Comparison of ENCODE assay signal across 8 mouse cellular contexts in genomic region chr2:93849505-93850089, GRCm38 (mm10). TPM values are rescaled to one million over a fixed set of nuclear protein-coding genes. Genes with fewer than 3 reads are reported as not detected.
A peak's percentile ranks its signal among the peaks of the same experiment; 100 is the strongest.
DNase-seq lines count a peak whose midpoint lies in the region; ATAC-seq and TF ChIP-seq lines count a peak whose summit lies in the region.

TSS of gene Accs (minus strand) at chr2:93849943.

- peak; percentile 93 for DNase-seq in ZHBTc4 (ENCODE audit: low read depth, low spot score)
- peak; percentile 39 to 53 for DNase-seq in cerebellum, postnatal 4 days (ENCODE audit: low spot score in 2 of 2)
- DNase-seq in gastrocnemius, adult 2 months, result peak; percentile 85
- DNase-seq in left cerebral cortex, adult 2 months (ENCODE audit: extremely low spot score in 1 of 2, low spot score in 2 of 2), result peak; percentile 40 to 56
- peak; percentile 30 for DNase-seq in retina, postnatal 7 days (ENCODE audit: low read depth, low spot score)
- DNase-seq in urinary bladder, adult 18-20 months (ENCODE audit: low spot score in 2 of 2), result peak; percentile 60 to 74

- ATAC-seq in hindbrain, embryonic 16.5 days, result peak; percentile 90

- peak within 1 kb of the TSS; percentile 60 for H3K4me2 ChIP-seq in hindbrain, embryonic 16.5 days (ENCODE audit: low read length)

- H3K36me3 ChIP-seq in hindbrain, embryonic 16.5 days (ENCODE audit: control insufficient read depth, insufficient read depth, low read length), result no peaks in the 10 kb centered on the region
- H3K36me3 ChIP-seq in macrophage (ENCODE audit: inconsistent target), result peaks cover 6% of the 10 kb centered on the region; the same call in 1 of the 2 replicates

- H3K9me3 ChIP-seq in hindbrain, embryonic 16.5 days (ENCODE audit: control insufficient read depth, low read length), result no peaks in the 10 kb centered on the region

- H3K27ac ChIP-seq in gastrocnemius, adult 2 months, result peak within 1 kb of the TSS; percentile 85
- peak within 1 kb of the TSS; percentile 87 for H3K27ac ChIP-seq in hindbrain, embryonic 16.5 days (ENCODE audit: low read depth, low read length)
- H3K27ac ChIP-seq in left cerebral cortex, adult 2 months, result no peak within 1 kb of the TSS
- H3K27ac ChIP-seq in macrophage, result peak within 1 kb of the TSS; percentile 70

- peak; percentile 68 for TF ChIP-seq CTCF in gastrocnemius, adult 2 months (IDR thresholded peaks at IDR 0.05)
- peak; percentile 52 for TF ChIP-seq CTCF in left cerebral cortex, adult 2 months (IDR thresholded peaks at IDR 0.05)

- WGBS in hindbrain, embryonic 16.5 days, result 1% methylated on average over 28 of the region's 28 CpGs
- 1% methylated on average over 28 of the region's 28 CpGs for WGBS in macrophage (ENCODE audit: missing documents)

- H3K4me1 ChIP-seq in hindbrain, embryonic 16.5 days (ENCODE audit: control insufficient read depth, insufficient read depth, low read depth, low read length), result peaks cover 12% of the 10 kb centered on the region

- peak within 1 kb of the TSS; percentile 82 for H3K4me3 ChIP-seq in gastrocnemius, adult 2 months
- H3K4me3 ChIP-seq in hindbrain, embryonic 16.5 days (ENCODE audit: low read length), result peak within 1 kb of the TSS; percentile 70
- peak within 1 kb of the TSS; percentile 55 for H3K4me3 ChIP-seq in left cerebral cortex, adult 2 months
- peak within 1 kb of the TSS; percentile 72 for H3K4me3 ChIP-seq in macrophage (ENCODE audit: inconsistent target)

- intact Hi-C loops in gastrocnemius, adult 2 months (cut with DNase I), result no loop called here
- intact Hi-C loops in left cerebral cortex, adult 2 months (cut with DNase I), result no loop called here

- H3K79me2 ChIP-seq in macrophage (ENCODE audit: inconsistent target), result no peaks in the 10 kb centered on the region

- H3K27me3 ChIP-seq in hindbrain, embryonic 16.5 days (replicated peaks; ENCODE audit: control insufficient read depth, insufficient read depth, low read length), result no peaks in the 10 kb centered on the region

- peak within 1 kb of the TSS; percentile 87 for H3K9ac ChIP-seq in hindbrain, embryonic 16.5 days (ENCODE audit: low read depth, low read length)

RNA-seq across cellular contexts. Expression of gene Accs, which starts in this region (rescaled TPM):
- 1 to 10 TPM; 1.7 to 2.2 TPM for total RNA-seq in gastrocnemius, adult 2 months (2021)
- polyA plus RNA-seq in hindbrain, embryonic 16.5 days (2015; fragmentation: Nextera tagmentation; extraction: Ambion mirVana), result 4.0 and 6.3 TPM in 2 replicates
- 1 to 10 TPM; 2.0 to 3.4 TPM for total RNA-seq in left cerebral cortex, adult 2 months (2021)
- 10 to 100 TPM in 24 of 26 experiments, 1 to 10 TPM in 2; 7.0 to 68.6 (median 34.5) TPM for total RNA-seq in macrophage (2018; cell fraction: chromatin; rRNA removed)
- 1 to 10 TPM; 2.4 to 7.4 (median 4.4) TPM for total RNA-seq in macrophage (2018; cell fraction: cytosol; rRNA removed)
- 10 to 100 TPM in 18 of 26 experiments, 1 to 10 TPM in 8; 4.3 to 50.8 (median 18.3) TPM for total RNA-seq in macrophage (2018; cell fraction: nucleus; rRNA removed)
- polyA plus RNA-seq in macrophage (2018), result 6.2 to 11.4 TPM (median 8.7 TPM) in 3 replicates

Comparison
In these comparisons a context has a peak if more than half of its experiments do, and no peak if none do; other contexts are left out.
1. DNase-seq: peak in every context shown above with its lines; median percentile 93 in ZHBTc4; 85 in gastrocnemius, adult 2 months; 67 in urinary bladder, adult 18-20 months; 48 in left cerebral cortex, adult 2 months; 46 in cerebellum, postnatal 4 days; 30 in retina, postnatal 7 days.